Mouse (Mus musculus): ENCODE measurements around the gene Fosl1. TPM values are rescaled to one million over a fixed set of nuclear protein-coding genes. Genes with fewer than 3 reads are reported as not detected.

Fosl1 gene
- total RNA-seq, 1 experiment, result 3.0 TPM

- no peak overlapping the region for H3K4me3 ChIP-seq (ENCODE audit: insufficient read depth in 1 of 2, low read depth in 1 of 2, low read length in 2 of 2, poor library complexity in 1 of 2, severe bottlenecking in 1 of 2)
Observed at GRCm38 (mm10) chr19:5494314-5494713, 47.0 kb downstream of the Fosl1 start.

GRCm38 (mm10) chr19:5495353-5496051 is 48.2 kb downstream of the Fosl1 start:
- peaks cover 2 to 21% of the 10 kb centered on the region in 2 experiments; a peak in 3 of 4 replicates for H3K4me1 ChIP-seq (ENCODE audit: control insufficient read depth in 2 of 2, insufficient read depth in 2 of 2, low read length in 2 of 2, poor library complexity in 1 of 2)
- TF ChIP-seq ZC3H11A (IDR thresholded peaks at IDR 0.05; ENCODE audit: borderline replicate concordance, low read depth, low read length) (no peak), MAFK (IDR thresholded peaks at IDR 0.05; ENCODE audit: insufficient read depth, low read depth, low read length) (no peak), HCFC1 (IDR thresholded peaks at IDR 0.05; ENCODE audit: borderline replicate concordance, insufficient read depth, low read length) (no peak), CHD2 (IDR thresholded peaks at IDR 0.05; ENCODE audit: low read depth, low read length) (no peak), ZNF384 (IDR thresholded peaks at IDR 0.05; ENCODE audit: low read depth, low read length) (no peak)
- H3K9ac ChIP-seq (ENCODE audit: insufficient read depth, low read depth, low read length, poor library complexity, severe bottlenecking), result no peak overlapping the region
- DNase-seq (ENCODE audit: low read depth, low spot score), result no peak
- H3K9me3 ChIP-seq (ENCODE audit: control insufficient read depth, insufficient read depth, low read depth, low read length), result no peaks in the 10 kb centered on the region
- peaks cover 37% of the 10 kb centered on the region for H3K36me3 ChIP-seq (ENCODE audit: control insufficient read depth, insufficient read depth, low read length, poor library complexity, severe bottlenecking)
- H3K4me3 ChIP-seq (ENCODE audit: insufficient read depth in 1 of 2, low read depth in 1 of 2, low read length in 2 of 2, poor library complexity in 1 of 2, severe bottlenecking in 1 of 2), result no peak overlapping the region
- no peak overlapping the region for H3K27ac ChIP-seq (ENCODE audit: insufficient read depth, low read depth, low read length, poor library complexity, severe bottlenecking)
- in situ Hi-C loops (cut with MboI; ENCODE audit: low sequenced_read_pairs in 2 of 2, unreplicated experiment in 2 of 2), result no loop called here

More at GRCm38 (mm10) chr19:5494314-5494713, 47.0 kb downstream of the Fosl1 start:
- Histone ChIP-seq H3K27ac (ENCODE audit: insufficient read depth, low read depth, low read length, poor library complexity, severe bottlenecking) (no peak overlapping the region), H3K9ac (ENCODE audit: insufficient read depth, low read depth, low read length, poor library complexity, severe bottlenecking) (no peak overlapping the region), H3K36me3 (ENCODE audit: control insufficient read depth, insufficient read depth, low read length, poor library complexity, severe bottlenecking) (peaks cover 37% of the 10 kb centered on the region), H3K9me3 (ENCODE audit: control insufficient read depth, insufficient read depth, low read depth, low read length) (no peaks in the 10 kb centered on the region), H3K4me1 (ENCODE audit: control insufficient read depth in 2 of 2, insufficient read depth in 2 of 2, low read length in 2 of 2, poor library complexity in 1 of 2) (peaks cover 2 to 21% of the 10 kb centered on the region in 2 experiments; a peak in 3 of 4 replicates)
- DNase-seq (ENCODE audit: low read depth, low spot score), result no peak
- in situ Hi-C loops (cut with MboI; ENCODE audit: low sequenced_read_pairs in 2 of 2, unreplicated experiment in 2 of 2), result no loop called here
- no peak for TF ChIP-seq CHD2 (IDR thresholded peaks at IDR 0.05; ENCODE audit: low read depth, low read length)
- TF ChIP-seq ZNF384 (IDR thresholded peaks at IDR 0.05; ENCODE audit: low read depth, low read length), result peak; percentile 55; the same call in 1 of the 2 replicates

GRCm38 (mm10) chr19:5496052-5496370 is 48.7 kb downstream of the Fosl1 start:
- Histone ChIP-seq H3K4me1 (ENCODE audit: control insufficient read depth in 2 of 2, insufficient read depth in 2 of 2, low read length in 2 of 2, poor library complexity in 1 of 2) (peaks cover 2 to 21% of the 10 kb centered on the region in 2 experiments; a peak in 3 of 4 replicates), H3K36me3 (ENCODE audit: control insufficient read depth, insufficient read depth, low read length, poor library complexity, severe bottlenecking) (peaks cover 37% of the 10 kb centered on the region), H3K27ac (ENCODE audit: insufficient read depth, low read depth, low read length, poor library complexity, severe bottlenecking) (no peak overlapping the region), H3K9ac (ENCODE audit: insufficient read depth, low read depth, low read length, poor library complexity, severe bottlenecking) (no peak overlapping the region), H3K9me3 (ENCODE audit: control insufficient read depth, insufficient read depth, low read depth, low read length) (no peaks in the 10 kb centered on the region), H3K4me3 (ENCODE audit: insufficient read depth in 1 of 2, low read depth in 1 of 2, low read length in 2 of 2, poor library complexity in 1 of 2, severe bottlenecking in 1 of 2) (no peak overlapping the region)
- in situ Hi-C loops (cut with MboI; ENCODE audit: low sequenced_read_pairs in 2 of 2, unreplicated experiment in 2 of 2), result no loop called here
- TF ChIP-seq ZC3H11A (IDR thresholded peaks at IDR 0.05; ENCODE audit: borderline replicate concordance, low read depth, low read length) (no peak), CHD2 (IDR thresholded peaks at IDR 0.05; ENCODE audit: low read depth, low read length) (no peak), ZNF384 (IDR thresholded peaks at IDR 0.05; ENCODE audit: low read depth, low read length) (no peak), HCFC1 (IDR thresholded peaks at IDR 0.05; ENCODE audit: borderline replicate concordance, insufficient read depth, low read length) (no peak), MAFK (IDR thresholded peaks at IDR 0.05; ENCODE audit: insufficient read depth, low read depth, low read length) (no peak)
- DNase-seq (ENCODE audit: low read depth, low spot score), result no peak

- TF ChIP-seq HCFC1 (IDR thresholded peaks at IDR 0.05; ENCODE audit: borderline replicate concordance, insufficient read depth, low read length) (no peak), ZC3H11A (IDR thresholded peaks at IDR 0.05; ENCODE audit: borderline replicate concordance, low read depth, low read length) (no peak)
- Histone ChIP-seq H3K27ac (ENCODE audit: insufficient read depth, low read depth, low read length, poor library complexity, severe bottlenecking) (no peak overlapping the region), H3K4me1 (ENCODE audit: control insufficient read depth in 2 of 2, insufficient read depth in 2 of 2, low read length in 2 of 2, poor library complexity in 1 of 2) (peaks cover 0 to 9% of the 10 kb centered on the region in 2 experiments; a peak in 1 of 4 replicates), H3K9me3 (ENCODE audit: control insufficient read depth, insufficient read depth, low read depth, low read length) (no peaks in the 10 kb centered on the region), H3K9ac (ENCODE audit: insufficient read depth, low read depth, low read length, poor library complexity, severe bottlenecking) (no peak overlapping the region), H3K4me3 (ENCODE audit: insufficient read depth in 1 of 2, low read depth in 1 of 2, low read length in 2 of 2, poor library complexity in 1 of 2, severe bottlenecking in 1 of 2) (no peak overlapping the region), H3K36me3 (ENCODE audit: control insufficient read depth, insufficient read depth, low read length, poor library complexity, severe bottlenecking) (peaks cover 13% of the 10 kb centered on the region; the same call in 1 of the 2 replicates)
- in situ Hi-C loops (cut with MboI; ENCODE audit: low sequenced_read_pairs in 2 of 2, unreplicated experiment in 2 of 2), result no loop called here
- DNase-seq (ENCODE audit: low read depth, low spot score), result no peak
Observed at GRCm38 (mm10) chr19:5500330-5500875, 53.1 kb downstream of the Fosl1 start.

Measured in ES-E14 (cell line).